Mouse (Mus musculus): ENCODE data around the gene Gm38392.

Gene Gm38392

DNA sequence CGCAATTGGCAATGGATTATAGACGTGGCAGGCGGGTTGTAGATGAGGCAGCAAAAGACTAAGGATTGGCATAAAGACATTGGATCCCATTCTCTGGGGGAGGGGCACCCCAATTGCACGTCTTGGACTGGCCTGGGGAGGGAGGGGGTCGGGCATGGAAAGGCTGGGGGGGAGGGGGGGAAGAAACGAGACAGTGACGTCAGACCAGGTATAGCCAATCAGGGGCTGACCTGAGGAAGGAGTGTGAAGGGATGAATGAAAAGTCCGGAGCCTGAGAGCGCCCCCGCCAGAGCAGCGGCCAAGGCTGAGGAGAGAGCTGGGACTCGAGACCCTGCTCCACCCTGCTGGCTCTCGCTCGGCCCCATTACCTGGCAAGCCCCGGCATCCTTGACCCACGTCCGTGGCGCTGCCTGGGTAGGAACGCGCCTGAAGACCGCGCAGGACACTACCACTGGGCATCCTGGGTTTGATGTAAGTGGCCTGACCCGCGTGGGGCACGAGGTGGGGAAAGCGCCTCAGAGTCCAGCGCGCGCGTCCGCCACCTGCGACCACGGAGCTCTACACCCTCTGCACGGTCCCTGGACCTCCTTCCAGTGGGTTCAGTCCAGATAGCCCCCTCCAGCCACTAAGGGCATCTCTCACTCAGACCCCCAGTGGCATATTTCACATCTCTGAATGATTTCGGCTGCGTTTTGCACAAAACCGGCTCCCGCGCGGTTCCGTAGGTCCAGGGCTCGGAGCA is 72.6 kb downstream of the Gm38392 start:
- DNase-seq = no peak

DNA sequence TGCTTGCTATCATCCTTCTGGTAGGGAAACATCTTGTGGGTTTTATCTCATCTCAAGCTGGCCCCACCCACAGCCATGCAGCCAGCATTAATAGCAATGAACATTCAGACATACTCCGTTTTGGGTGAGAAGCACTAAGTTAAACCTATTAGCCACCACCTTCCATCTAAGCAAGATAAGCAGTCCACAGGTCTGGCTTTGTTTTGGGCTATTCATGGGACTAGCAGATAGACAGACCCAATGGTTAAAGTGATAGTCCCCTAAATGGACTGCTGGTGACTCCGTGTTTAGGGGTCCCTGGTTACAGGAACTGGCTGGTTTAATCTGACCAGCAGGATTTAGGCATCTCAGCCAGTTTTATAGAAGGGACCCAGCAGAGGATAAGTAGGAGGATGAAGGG is 74.0 kb downstream of the Gm38392 start:
- no peak for DNase-seq

GRCm38 (mm10) chr3:88212356-88212755 is 74.7 kb downstream of the Gm38392 start:
- no peak for DNase-seq

DNA sequence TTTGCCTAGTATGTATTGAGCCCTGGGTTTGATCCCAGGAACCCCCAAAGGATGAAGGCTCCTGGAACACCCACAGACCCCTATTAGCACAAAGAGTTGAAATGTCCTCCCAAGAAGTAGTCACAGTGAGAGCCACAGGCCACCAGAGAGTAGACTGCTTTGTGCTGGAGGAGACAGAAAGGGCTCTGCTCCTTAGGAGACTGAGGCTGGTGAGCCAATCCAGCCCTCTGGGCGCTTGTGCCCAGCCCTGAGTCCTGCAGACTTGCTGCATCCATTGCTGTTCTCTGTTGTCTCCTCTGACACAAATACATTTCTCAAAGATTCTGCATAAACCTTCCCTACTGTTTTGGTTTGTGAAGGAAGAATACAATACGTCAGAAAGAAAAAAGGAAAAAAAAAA is 76.1 kb downstream of the Gm38392 start:
- DNase-seq = no peak

DNA sequence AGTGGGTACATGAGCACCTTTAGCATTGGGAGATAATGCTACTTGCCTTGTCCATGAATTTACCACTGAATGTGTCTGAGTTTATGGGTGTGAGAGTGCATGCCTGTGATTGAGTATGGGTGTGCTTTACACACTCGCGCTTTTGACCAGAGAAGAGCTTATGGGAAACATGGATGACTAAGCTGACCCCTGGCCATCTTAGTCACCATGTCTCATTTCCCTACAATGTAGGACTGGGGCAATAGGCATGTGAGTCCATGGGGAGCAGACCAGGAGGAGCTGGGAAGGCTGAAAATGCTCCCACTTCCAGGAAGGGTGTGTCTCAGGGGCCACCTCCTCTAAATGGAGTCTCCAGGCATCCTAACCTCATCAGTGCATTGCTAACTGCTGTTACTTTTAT is 76.9 kb downstream of the Gm38392 start:
- DNase-seq = no peak

- DNase-seq = no peak
These were observed 77.7 kb downstream of the Gm38392 start for GRCm38 (mm10) chr3:88209306-88209705.

- DNase-seq = no peak
These were observed 78.7 kb downstream of the Gm38392 start for GRCm38 (mm10) chr3:88208226-88208720.

DNA sequence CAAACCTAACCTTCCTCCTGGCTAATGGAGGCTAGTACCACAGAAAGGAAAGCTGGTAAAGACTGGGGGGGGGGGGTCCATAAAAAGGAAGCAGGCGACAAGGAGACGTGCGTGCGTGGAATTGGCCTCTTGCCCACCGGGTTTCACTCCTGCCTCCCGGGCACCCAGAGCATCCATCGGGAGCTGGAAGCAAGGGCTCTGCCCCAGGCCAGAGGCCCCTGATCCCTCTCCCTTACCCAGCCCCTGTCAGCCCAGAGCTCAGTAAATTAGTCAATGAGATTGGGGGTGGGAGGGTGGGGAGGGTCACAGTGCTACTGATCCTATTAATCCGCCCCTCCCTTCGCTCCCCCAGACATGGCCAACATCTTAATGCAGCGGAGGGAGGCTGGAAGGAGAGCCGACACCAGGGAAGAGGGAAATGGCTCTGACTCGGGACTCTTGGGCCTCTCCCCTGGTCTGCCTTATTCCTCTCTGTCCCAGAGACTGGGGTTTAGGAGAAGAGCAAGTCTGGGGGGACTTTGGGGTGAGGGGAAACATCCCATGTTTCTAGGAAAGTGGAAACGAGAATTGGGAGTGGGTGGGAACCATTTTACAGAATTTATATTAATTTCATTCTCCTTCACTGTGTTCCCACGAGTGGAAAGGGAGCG is 79.4 kb downstream of the Gm38392 start:
- DNase-seq = no peak

DNA sequence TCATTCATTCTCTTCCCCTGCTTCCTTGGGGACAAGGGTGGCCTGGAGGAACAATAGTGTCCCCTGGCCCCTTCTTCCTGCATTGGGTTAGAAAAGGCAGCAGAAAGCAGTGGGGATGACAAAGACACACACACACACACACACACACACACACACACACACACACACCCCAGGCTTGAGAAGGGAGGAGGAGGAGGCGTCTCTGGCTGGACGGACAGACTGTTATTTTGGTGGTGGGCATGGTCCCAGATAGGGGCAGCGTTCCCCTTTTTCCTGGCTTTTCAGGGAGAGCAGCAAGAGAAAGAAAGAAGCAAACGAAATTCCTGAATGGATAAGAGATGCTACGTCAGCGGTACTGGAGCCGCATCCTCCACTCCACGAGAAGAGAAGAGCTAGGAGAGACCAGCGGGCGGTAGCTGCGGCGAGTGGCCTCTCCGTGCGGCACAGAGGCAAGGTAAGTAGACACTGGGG is 80.1 kb downstream of the Gm38392 start:
- no peak for DNase-seq

- no peak for DNase-seq
These were observed 80.5 kb downstream of the Gm38392 start for GRCm38 (mm10) chr3:88206500-88206899.

DNA sequence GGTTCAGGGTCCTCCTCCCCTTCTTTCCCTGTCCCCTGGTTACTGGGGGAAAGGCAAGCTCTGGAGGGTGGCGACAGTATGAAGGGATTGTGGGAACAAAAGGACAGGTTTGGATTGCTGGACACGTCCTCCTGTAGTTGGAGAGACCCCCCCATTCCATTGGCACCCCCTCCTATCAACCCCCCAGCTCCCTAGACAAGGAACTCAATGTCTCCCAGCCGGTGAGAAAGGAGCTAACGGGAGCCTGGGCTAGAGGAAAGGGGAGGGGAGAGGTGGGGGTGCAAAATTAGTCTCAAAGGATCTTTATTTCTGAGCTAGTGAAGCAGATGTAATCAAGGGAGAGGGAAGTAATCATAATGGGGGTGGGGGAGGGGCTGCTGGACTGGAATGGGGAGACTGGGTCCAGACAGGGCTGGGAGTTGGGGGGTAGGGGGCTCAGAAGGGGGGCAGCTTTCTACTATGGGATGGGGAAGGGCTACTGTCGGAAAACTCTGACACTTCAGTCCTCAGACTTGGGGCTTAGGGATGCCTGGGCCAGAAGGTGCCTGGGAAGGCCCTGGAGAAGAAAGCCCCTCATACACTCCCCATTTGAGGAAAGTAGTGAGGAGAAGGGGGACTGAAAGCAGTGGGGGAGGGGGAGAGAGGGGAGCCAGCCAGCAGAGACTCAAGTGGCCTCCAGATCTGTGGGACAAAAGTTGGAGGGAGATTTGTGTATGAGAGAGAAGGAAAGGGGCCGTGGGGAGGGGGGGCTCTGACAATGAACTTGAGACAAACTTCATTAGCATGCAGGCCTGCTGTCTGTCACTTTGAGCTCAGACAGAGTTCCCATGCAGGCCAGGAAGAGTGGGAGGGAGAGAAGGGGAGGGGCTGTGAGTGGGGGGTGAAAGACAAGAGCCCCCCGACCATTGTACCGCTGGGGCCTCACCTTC is 81.2 kb downstream of the Gm38392 start:
- DNase-seq = no peak

GRCm38 (mm10) chr3:88205176-88205562 is 81.8 kb downstream of the Gm38392 start:
- no peak for DNase-seq

- no peak for DNase-seq
These were observed 82.3 kb downstream of the Gm38392 start for GRCm38 (mm10) chr3:88204751-88205150.

GRCm38 (mm10) chr3:88203999-88204700 is 82.9 kb downstream of the Gm38392 start:
- no peak for DNase-seq

GRCm38 (mm10) chr3:88203456-88203855 is 83.6 kb downstream of the Gm38392 start:
- DNase-seq = no peak

- no peak for DNase-seq
These were observed 84.0 kb downstream of the Gm38392 start for GRCm38 (mm10) chr3:88202986-88203385.

DNA sequence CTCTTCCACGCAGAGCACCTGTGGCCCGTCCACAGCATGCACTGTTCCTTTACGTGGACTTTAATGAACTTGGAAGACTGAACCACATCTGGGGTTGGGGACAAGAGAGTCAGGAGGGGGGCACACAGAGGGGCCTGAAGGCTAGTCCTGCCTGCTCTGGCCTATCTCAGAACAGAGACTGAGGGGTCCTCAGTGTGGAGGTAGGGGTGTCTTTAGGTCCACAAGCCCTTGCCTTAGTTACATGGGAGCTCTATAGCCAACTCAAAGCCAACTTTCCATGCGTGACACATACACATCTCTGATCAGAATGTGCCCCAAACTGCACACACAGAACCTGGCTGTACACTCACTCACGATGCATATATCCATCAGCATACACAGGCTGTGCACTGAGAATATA is 85.4 kb downstream of the Gm38392 start:
- no peak for DNase-seq

GRCm38 (mm10) chr3:88200972-88201330 is 86.1 kb downstream of the Gm38392 start:
- no peak for DNase-seq

DNA sequence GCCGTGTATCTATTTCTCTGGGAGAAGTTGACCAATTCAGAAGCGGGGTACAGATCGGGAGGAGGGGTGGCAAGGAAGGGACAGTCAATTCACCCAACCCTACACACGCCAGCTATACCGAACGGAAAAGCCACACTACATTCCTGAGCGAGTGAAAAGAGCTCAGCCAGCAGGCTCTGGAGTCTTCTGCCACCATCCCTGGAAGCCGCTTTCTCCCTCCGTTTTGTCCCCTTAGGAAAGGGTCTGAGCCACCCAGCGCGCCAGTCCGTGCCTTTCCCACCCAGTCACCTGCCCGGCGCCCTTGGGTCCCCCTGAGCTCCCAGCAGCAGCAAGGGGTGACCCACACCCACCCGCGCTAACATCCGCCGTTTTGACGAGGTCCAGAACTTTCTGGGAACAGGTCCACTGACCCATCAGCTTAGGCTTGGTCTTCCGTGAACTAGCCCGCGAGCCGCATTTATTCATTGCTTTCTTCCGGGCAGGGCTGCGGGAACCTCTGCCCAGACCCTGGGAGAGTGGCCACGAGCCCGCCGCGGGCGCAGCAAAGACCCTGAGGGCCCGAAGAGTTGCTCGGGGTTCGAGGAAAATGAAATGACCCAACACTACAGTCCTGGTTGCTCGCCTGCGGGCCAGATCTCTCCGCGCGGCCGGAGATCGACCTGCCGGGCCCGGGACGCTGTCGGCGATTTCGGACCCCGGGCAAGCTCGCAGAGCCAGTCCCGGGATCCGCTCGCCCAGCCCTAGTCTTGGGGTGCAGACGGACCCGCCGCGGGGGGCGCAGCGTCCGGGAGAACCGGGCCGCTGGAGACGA is 86.6 kb downstream of the Gm38392 start:
- no peak for DNase-seq

DNA sequence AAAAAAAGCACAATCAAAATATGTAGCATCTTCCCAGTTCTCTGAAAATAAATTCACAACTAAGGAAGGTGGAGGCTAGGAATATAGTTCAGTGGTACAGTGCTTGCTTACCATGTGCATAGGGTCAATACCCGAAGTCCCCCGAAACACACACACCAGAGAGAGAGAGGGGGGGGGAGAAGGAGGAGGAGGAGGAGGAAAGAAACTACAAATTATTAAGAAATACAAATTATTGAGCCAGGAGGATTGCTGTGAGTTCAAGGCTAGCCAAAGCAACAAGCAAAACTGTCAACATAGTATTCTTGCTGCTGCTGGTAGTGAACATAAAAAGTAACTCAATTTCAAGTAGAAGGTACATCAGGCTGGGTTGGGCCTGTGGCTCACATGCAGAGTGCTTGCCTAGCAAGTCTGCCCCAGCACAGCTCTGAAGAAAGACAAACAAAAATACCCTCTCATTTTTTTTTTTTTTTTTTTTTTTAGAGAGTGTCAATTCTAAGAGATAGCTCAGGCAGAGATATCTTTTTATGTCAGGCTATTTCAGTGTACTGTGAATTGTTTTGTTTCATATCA is 87.4 kb downstream of the Gm38392 start:
- DNase-seq = no peak

DNA sequence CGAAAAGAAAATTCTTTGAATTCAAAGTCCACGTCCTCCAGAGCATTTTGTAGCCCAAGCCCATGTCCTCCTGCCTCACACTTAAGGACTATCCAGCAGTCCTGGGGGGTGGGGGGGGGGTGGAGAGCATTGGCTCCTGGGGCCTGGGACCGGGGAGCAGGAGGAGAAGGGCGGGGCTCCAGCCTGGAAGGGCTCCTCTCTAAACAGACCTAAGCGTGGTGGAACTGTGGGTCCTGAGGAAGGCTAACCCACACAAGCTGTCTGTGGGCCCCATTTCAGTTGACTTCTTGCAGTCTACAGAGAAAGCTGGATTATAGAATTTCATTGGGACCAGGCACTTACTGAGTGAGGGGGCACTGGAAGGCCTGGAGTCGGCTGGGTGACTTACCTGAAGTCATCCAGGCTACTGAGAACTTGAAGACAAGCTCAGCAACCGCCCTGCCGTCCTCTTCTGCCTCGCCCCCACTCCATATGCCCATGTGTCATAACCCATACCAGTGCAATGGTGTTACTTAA is 88.4 kb downstream of the Gm38392 start:
- no peak for DNase-seq

Measured in kidney, postnatal 14 days (tissue).